Mouse (Mus musculus) MEL (cell line): ENCODE data around the gene Sparc.

Experiments used
- CTCF ChIP-seq, 3 experiments: IDR thresholded peaks in 2 of 3; conservative IDR thresholded peaks in 1 of 3; 2 replicates each; pipeline ENCODE4 v1.5.1; 2011 to 2012; ENCODE audit warnings: low read length in 3 of 3, low read depth in 2 of 3, mild to moderate bottlenecking in 2 of 3, improper control_type of control experiment in 1 of 3, inconsistent platforms in 1 of 3, mixed read lengths in 1 of 3, moderate library complexity in 1 of 3; ENCODE audit not compliant: control insufficient read depth in 1 of 3, insufficient read depth in 1 of 3, poor library complexity in 1 of 3, severe bottlenecking in 1 of 3
- ELF1 ChIP-seq: IDR thresholded peaks from 2 replicates; pipeline ENCODE4 v1.6.1; 2014; ENCODE audit warnings: low read depth, mild to moderate bottlenecking, inconsistent platforms, low read length, improper control_type of control experiment, moderate library complexity
- GATA1 ChIP-seq: IDR thresholded peaks from 2 replicates; pipeline ENCODE4 v1.6.1; 2011; ENCODE audit warnings: low read depth, low read length, improper control_type of control experiment
- MAZ ChIP-seq: IDR thresholded peaks from 2 replicates; pipeline ENCODE4 v1.6.1; 2012; ENCODE audit warnings: low read depth, mild to moderate bottlenecking, inconsistent platforms, low read length, improper control_type of control experiment
- MYB ChIP-seq: IDR thresholded peaks from 2 replicates; pipeline ENCODE4 v1.6.1; 2011; ENCODE audit warnings: mild to moderate bottlenecking, low read depth, low read length, improper control_type of control experiment
- NRF1 ChIP-seq: IDR thresholded peaks from 2 replicates; pipeline ENCODE4 v1.6.1; 2014; ENCODE audit warnings: low read depth, mild to moderate bottlenecking, inconsistent platforms, low read length, improper control_type of control experiment, moderate library complexity; ENCODE audit not compliant: poor library complexity, insufficient read depth, severe bottlenecking
- POLR2A ChIP-seq, 2 experiments: IDR thresholded peaks; 2 replicates each; pipeline ENCODE4 v1.6.1; 2011 to 2012; ENCODE audit warnings: low read length in 2 of 2, mild to moderate bottlenecking in 2 of 2, control low read depth in 1 of 2, improper control_type of control experiment in 1 of 2, low read depth in 1 of 2, moderate library complexity in 1 of 2; ENCODE audit not compliant: control insufficient read depth in 1 of 2, insufficient read depth in 1 of 2, poor library complexity in 1 of 2
- RCOR1 ChIP-seq: IDR thresholded peaks from 2 replicates; pipeline ENCODE4 v1.6.1; 2012; ENCODE audit warnings: low read depth, mild to moderate bottlenecking, inconsistent platforms, low read length, improper control_type of control experiment

DNA sequence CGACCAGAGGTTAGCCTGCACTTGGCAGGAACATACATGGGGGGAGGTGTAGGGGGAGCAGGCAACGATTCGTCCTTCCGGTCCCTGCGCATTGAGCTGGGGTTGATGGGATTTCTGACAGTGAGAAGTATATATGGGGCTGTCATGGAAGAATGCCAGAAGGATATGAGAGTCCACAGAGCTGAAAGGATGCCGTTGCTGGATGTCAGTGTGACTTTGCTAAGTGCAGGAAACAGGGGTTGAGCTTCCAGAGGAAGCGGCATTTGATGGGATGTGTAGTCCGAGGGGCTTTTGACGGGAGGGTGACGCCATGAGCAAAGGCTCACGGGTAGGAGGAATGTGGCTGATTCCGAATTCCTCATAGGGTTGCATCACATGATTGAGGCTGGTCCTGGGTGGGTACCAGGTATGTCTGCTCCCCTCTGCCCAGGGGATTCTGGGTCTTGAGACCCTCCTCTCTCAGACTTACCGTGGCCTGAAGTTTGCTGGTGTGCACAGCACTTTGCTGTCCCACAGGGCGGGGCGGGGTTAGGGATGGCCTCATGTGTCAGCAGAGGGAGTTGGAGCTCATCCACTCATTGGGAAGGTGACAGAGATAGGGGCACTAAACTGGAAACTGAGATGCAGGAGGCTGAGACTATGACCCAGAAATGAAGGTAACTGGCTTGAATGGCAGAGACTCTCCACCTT is 64.7 kb downstream of the Sparc start:
- no peak for TF ChIP-seq NRF1
- TF ChIP-seq POLR2A (IDR thresholded peaks at IDR 0.05; ENCODE audit: control insufficient read depth in 1 of 2, insufficient read depth in 1 of 2, low read depth in 1 of 2, low read length in 2 of 2, poor library complexity in 1 of 2), result no peak
- no peak for TF ChIP-seq ELF1
- no peak for TF ChIP-seq MAZ
- no peak for TF ChIP-seq GATA1
- TF ChIP-seq CTCF (IDR thresholded peaks at IDR 0.05 in 2 of 3, conservative IDR thresholded peaks at IDR 0.05 in 1 of 3; ENCODE audit: control insufficient read depth in 1 of 3, insufficient read depth in 1 of 3, low read depth in 2 of 3, low read length in 3 of 3, poor library complexity in 1 of 3, severe bottlenecking in 1 of 3), result no peak
- TF ChIP-seq MYB, result no peak
- no peak for TF ChIP-seq RCOR1
